Mouse (Mus musculus) cerebellum, adult 2 months (tissue): ENCODE measurements around the gene Gtf3c6.

Experiments
- CTCF ChIP-seq: fragments of 200-500 bp; IDR thresholded peaks from 2 replicates; pipeline ENCODE4 v1.5.1; 2011; ENCODE audit warnings: low read depth, mild to moderate bottlenecking, control low read depth, low read length, moderate library complexity, borderline replicate concordance; ENCODE audit not compliant: insufficient read depth
- POLR2A ChIP-seq: fragments of 200-500 bp; IDR thresholded peaks from 2 replicates; pipeline ENCODE4 v1.6.1; 2011; ENCODE audit warnings: low read length, control low read depth, borderline replicate concordance; ENCODE audit not compliant: insufficient read depth

GRCm38 (mm10) chr10:40260305-40260704 is 2.4 kb upstream of the Gtf3c6 start:
- TF ChIP-seq POLR2A (no peak), CTCF (no peak)
